In the genomic region with DNA sequence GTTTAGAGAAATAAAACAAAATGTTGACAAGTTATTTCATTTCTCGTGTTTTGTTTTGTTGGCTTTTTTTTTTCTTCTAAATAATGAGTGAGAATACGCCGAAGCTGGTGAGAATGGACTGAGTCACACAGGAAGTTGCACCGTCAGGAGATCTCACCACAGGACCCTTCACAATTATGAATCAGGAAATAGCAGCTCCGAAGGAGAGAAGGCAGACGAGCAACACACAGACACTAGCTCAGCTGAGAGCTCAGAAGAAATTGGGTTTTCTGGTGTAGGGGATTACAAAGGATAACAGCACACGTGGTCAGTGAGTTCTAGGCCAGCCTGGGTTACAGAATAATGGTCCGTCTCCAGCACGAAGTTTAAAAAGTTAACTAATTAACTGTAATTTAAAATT, we compare ENCODE assay signal across 14 mouse cellular contexts. TPM values are rescaled to one million over a fixed set of nuclear protein-coding genes. Genes with fewer than 3 reads are reported as not detected.
DNase-seq lines count a peak whose midpoint lies in the region; ATAC-seq lines count a peak whose summit lies in the region.
"Had no signal": no experiment of that assay in that cellular context is flagged by ENCODE, and none has a peak within 500 bp of the region (broad histone marks: within the 10 kb centered on the region; RNA-seq: fewer than 3 reads in every experiment).

No protein-coding gene starts in this region.

- peak; percentile 92 for ATAC-seq in inflammation-experienced regulatory T-cells, adult 6 months
- ATAC-seq: forebrain, embryonic 14.5 days; hindbrain, postnatal 0 days; liver, embryonic 12.5 days had no signal

- peak; percentile 64 for DNase-seq in CD4-positive, CD25-positive, alpha-beta regulatory T cell, adult 2 months (ENCODE audit: low read depth, low spot score)
- peak; percentile 54 for DNase-seq in T-cell, adult 2 months (ENCODE audit: low spot score)
- peak; percentile 71 to 84 for DNase-seq in natural killer cell, adult 2 months (ENCODE audit: low spot score in 2 of 2)
- DNase-seq in embryo, embryonic 10 days (ENCODE audit: low spot score) = no peak
- no peak for DNase-seq in layer of hippocampus, adult 11-12 months (ENCODE audit: low spot score)
- no peak for DNase-seq in Muller cell, postnatal 12 days (ENCODE audit: inconsistent ontology term)
- DNase-seq: cerebellum, adult 11-12 months; cerebellum, postnatal 36 days; heart, postnatal 36 days; lung, embryonic 14.5 days had no signal

RNA-seq across cellular contexts. Expression of gene Dnmt1, which starts 1.9 kb away (rescaled TPM):
- polyA plus RNA-seq in inflammation-experienced regulatory T-cells, adult 6 months (2017; shearing (Covaris generic)) = 10 to 100 TPM; 41.0 to 78.9 (median 43.9) TPM

RNA-seq across cellular contexts. Expression of gene S1pr2, which starts 15.0 kb away (rescaled TPM):
- polyA plus RNA-seq in inflammation-experienced regulatory T-cells, adult 6 months (2017; shearing (Covaris generic)) = 1 to 10 TPM; 5.1 to 6.4 (median 5.9) TPM

RNA-seq across cellular contexts. Expression of gene Mrpl4, which starts 41.0 kb away (rescaled TPM):
- polyA plus RNA-seq in inflammation-experienced regulatory T-cells, adult 6 months (2017; shearing (Covaris generic)) = 100 to 1,000 TPM in 2 of 3 experiments, 10 to 100 TPM in 1; 95.6 to 122 (median 112) TPM

RNA-seq across cellular contexts. Expression of gene Icam1, which starts 54.2 kb away (rescaled TPM):
- 10 to 100 TPM; 50.8 to 92.7 (median 68.9) TPM for polyA plus RNA-seq in inflammation-experienced regulatory T-cells, adult 6 months (2017; shearing (Covaris generic))

Comparison
In these comparisons a context has a peak if more than half of its experiments do, and no peak if none do; other contexts are left out.
1. DNase-seq: peak in CD4-positive, CD25-positive, alpha-beta regulatory T cell, adult 2 months (single experiment), T-cell, adult 2 months (single experiment) and natural killer cell, adult 2 months (2 of 2); none in embryo, embryonic 10 days (single experiment), layer of hippocampus, adult 11-12 months (single experiment) and Muller cell, postnatal 12 days (single experiment).